Mouse (Mus musculus): ENCODE data around the gene Xpr1. TPM values are rescaled to one million over a fixed set of nuclear protein-coding genes. Genes with fewer than 3 reads are reported as not detected.

Xpr1 gene
- polyA plus RNA-seq, 1 experiment from 2014 or later = 5.3 TPM

GRCm38 (mm10) chr1:155422022-155422421 is 4.8 kb upstream of the Xpr1 start:
- Histone ChIP-seq H3K36me3 (replicated peaks; ENCODE audit: control insufficient read depth, insufficient read depth, low read depth, low read length) (no peaks in the 10 kb centered on the region), H3K27me3 (ENCODE audit: control insufficient read depth, insufficient read depth, low read length) (no peaks in the 10 kb centered on the region), H3K4me3 (ENCODE audit: low read depth, low read length) (no peak overlapping the region), H3K4me2 (ENCODE audit: low read depth, low read length) (no peak overlapping the region), H3K4me1 (ENCODE audit: control insufficient read depth, insufficient read depth, low read length) (no peaks in the 10 kb centered on the region), H3K9ac (replicated peaks; ENCODE audit: low read length) (no peak overlapping the region), H3K27ac (replicated peaks; ENCODE audit: low read depth, low read length) (no peak overlapping the region), H3K9me3 (replicated peaks; ENCODE audit: control insufficient read depth, low read length) (no peaks in the 10 kb centered on the region)
- ATAC-seq (replicated peaks; ENCODE audit: insufficient number of reproducible peaks, low FRiP score, low TSS enrichment, low read depth) (no peak), DNase-seq (ENCODE audit: low spot score) (no peak)
- 93% methylated on average over 7 of the region's 7 CpGs for WGBS

- ATAC-seq (replicated peaks; ENCODE audit: insufficient number of reproducible peaks, low FRiP score, low TSS enrichment, low read depth) = no peak
- peak overlapping the region; percentile 78 for H3K4me2 ChIP-seq (ENCODE audit: low read depth, low read length)
- H3K9me3 ChIP-seq (replicated peaks; ENCODE audit: control insufficient read depth, low read length) = no peaks in the 10 kb centered on the region
- 5% methylated on average over 6 of the region's 6 CpGs for WGBS
- H3K4me3 ChIP-seq (ENCODE audit: low read depth, low read length) = peak overlapping the region; percentile 78
- H3K27ac ChIP-seq (replicated peaks; ENCODE audit: low read depth, low read length) = peak overlapping the region; percentile 77
- DNase-seq (ENCODE audit: low spot score) = peak; percentile 36
- H3K9ac ChIP-seq (replicated peaks; ENCODE audit: low read length) = peak overlapping the region; percentile 70
- H3K27me3 ChIP-seq (ENCODE audit: control insufficient read depth, insufficient read depth, low read length) = no peaks in the 10 kb centered on the region
- no peaks in the 10 kb centered on the region for H3K36me3 ChIP-seq (replicated peaks; ENCODE audit: control insufficient read depth, insufficient read depth, low read depth, low read length)
- no peaks in the 10 kb centered on the region for H3K4me1 ChIP-seq (ENCODE audit: control insufficient read depth, insufficient read depth, low read length)
Observed at GRCm38 (mm10) chr1:155416147-155416700, 991 bp downstream of the Xpr1 start.

- ATAC-seq (replicated peaks; ENCODE audit: insufficient number of reproducible peaks, low FRiP score, low TSS enrichment, low read depth) (no peak), DNase-seq (ENCODE audit: low spot score) (no peak)
- Histone ChIP-seq H3K27me3 (ENCODE audit: control insufficient read depth, insufficient read depth, low read length) (no peaks in the 10 kb centered on the region), H3K9ac (replicated peaks; ENCODE audit: low read length) (no peak overlapping the region), H3K4me1 (ENCODE audit: control insufficient read depth, insufficient read depth, low read length) (no peaks in the 10 kb centered on the region), H3K4me3 (ENCODE audit: low read depth, low read length) (no peak overlapping the region), H3K27ac (replicated peaks; ENCODE audit: low read depth, low read length) (no peak overlapping the region), H3K36me3 (replicated peaks; ENCODE audit: control insufficient read depth, insufficient read depth, low read depth, low read length) (no peaks in the 10 kb centered on the region), H3K4me2 (ENCODE audit: low read depth, low read length) (no peak overlapping the region), H3K9me3 (replicated peaks; ENCODE audit: control insufficient read depth, low read length) (no peaks in the 10 kb centered on the region)
- 80% methylated on average over 4 of the region's 4 CpGs for whole genome bisulfite sequencing
Observed at GRCm38 (mm10) chr1:155415421-155415820, 1.8 kb downstream of the Xpr1 start.

- no peak overlapping the region for H3K4me3 ChIP-seq (ENCODE audit: low read depth, low read length)
- H3K36me3 ChIP-seq (replicated peaks; ENCODE audit: control insufficient read depth, insufficient read depth, low read depth, low read length) = no peaks in the 10 kb centered on the region
- H3K4me2 ChIP-seq (ENCODE audit: low read depth, low read length) = no peak overlapping the region
- H3K4me1 ChIP-seq (ENCODE audit: control insufficient read depth, insufficient read depth, low read length) = no peaks in the 10 kb centered on the region
- no peak for ATAC-seq (replicated peaks; ENCODE audit: insufficient number of reproducible peaks, low FRiP score, low TSS enrichment, low read depth)
- DNase-seq (ENCODE audit: low spot score) = no peak
- H3K9ac ChIP-seq (replicated peaks; ENCODE audit: low read length) = no peak overlapping the region
- no peaks in the 10 kb centered on the region for H3K27me3 ChIP-seq (ENCODE audit: control insufficient read depth, insufficient read depth, low read length)
- no peak overlapping the region for H3K27ac ChIP-seq (replicated peaks; ENCODE audit: low read depth, low read length)
- H3K9me3 ChIP-seq (replicated peaks; ENCODE audit: control insufficient read depth, low read length) = no peaks in the 10 kb centered on the region
- WGBS = 90% methylated on average over 2 of the region's 2 CpGs
Observed at GRCm38 (mm10) chr1:155412705-155413104, 4.5 kb downstream of the Xpr1 start.

- WGBS = 82% methylated on average over 2 of the region's 2 CpGs
- no peak for ATAC-seq (replicated peaks; ENCODE audit: insufficient number of reproducible peaks, low FRiP score, low TSS enrichment, low read depth)
Observed at GRCm38 (mm10) chr1:155408577-155408966, 8.6 kb downstream of the Xpr1 start.

GRCm38 (mm10) chr1:155407697-155408576 is 9.3 kb downstream of the Xpr1 start:
- Histone ChIP-seq H3K4me3 (ENCODE audit: low read depth, low read length) (no peak overlapping the region), H3K36me3 (replicated peaks; ENCODE audit: control insufficient read depth, insufficient read depth, low read depth, low read length) (no peaks in the 10 kb centered on the region), H3K27me3 (ENCODE audit: control insufficient read depth, insufficient read depth, low read length) (no peaks in the 10 kb centered on the region), H3K27ac (replicated peaks; ENCODE audit: low read depth, low read length) (no peak overlapping the region), H3K4me1 (ENCODE audit: control insufficient read depth, insufficient read depth, low read length) (no peaks in the 10 kb centered on the region), H3K9me3 (replicated peaks; ENCODE audit: control insufficient read depth, low read length) (no peaks in the 10 kb centered on the region), H3K9ac (replicated peaks; ENCODE audit: low read length) (no peak overlapping the region), H3K4me2 (ENCODE audit: low read depth, low read length) (no peak overlapping the region)
- DNase-seq (ENCODE audit: low spot score) (no peak), ATAC-seq (replicated peaks; ENCODE audit: insufficient number of reproducible peaks, low FRiP score, low TSS enrichment, low read depth) (no peak)
- WGBS = 91% methylated on average over 11 of the region's 11 CpGs

More at GRCm38 (mm10) chr1:155408577-155408966, 8.6 kb downstream of the Xpr1 start:
- H3K27ac ChIP-seq (replicated peaks; ENCODE audit: low read depth, low read length) = no peak overlapping the region
- H3K36me3 ChIP-seq (replicated peaks; ENCODE audit: control insufficient read depth, insufficient read depth, low read depth, low read length) = no peaks in the 10 kb centered on the region
- H3K9me3 ChIP-seq (replicated peaks; ENCODE audit: control insufficient read depth, low read length) = no peaks in the 10 kb centered on the region
- no peaks in the 10 kb centered on the region for H3K27me3 ChIP-seq (ENCODE audit: control insufficient read depth, insufficient read depth, low read length)
- H3K4me3 ChIP-seq (ENCODE audit: low read depth, low read length) = no peak overlapping the region
- DNase-seq (ENCODE audit: low spot score) = no peak
- H3K9ac ChIP-seq (replicated peaks; ENCODE audit: low read length) = no peak overlapping the region
- H3K4me2 ChIP-seq (ENCODE audit: low read depth, low read length) = no peak overlapping the region
- no peaks in the 10 kb centered on the region for H3K4me1 ChIP-seq (ENCODE audit: control insufficient read depth, insufficient read depth, low read length)

- Histone ChIP-seq H3K27me3 (ENCODE audit: control insufficient read depth, insufficient read depth, low read length) (no peaks in the 10 kb centered on the region), H3K4me1 (ENCODE audit: control insufficient read depth, insufficient read depth, low read length) (no peaks in the 10 kb centered on the region), H3K4me3 (ENCODE audit: low read depth, low read length) (no peak overlapping the region), H3K36me3 (replicated peaks; ENCODE audit: control insufficient read depth, insufficient read depth, low read depth, low read length) (no peaks in the 10 kb centered on the region), H3K4me2 (ENCODE audit: low read depth, low read length) (no peak overlapping the region), H3K9ac (replicated peaks; ENCODE audit: low read length) (no peak overlapping the region), H3K27ac (replicated peaks; ENCODE audit: low read depth, low read length) (no peak overlapping the region), H3K9me3 (replicated peaks; ENCODE audit: control insufficient read depth, low read length) (no peaks in the 10 kb centered on the region)
- 91% methylated on average over 4 of the region's 4 CpGs for WGBS
- ATAC-seq (replicated peaks; ENCODE audit: insufficient number of reproducible peaks, low FRiP score, low TSS enrichment, low read depth) (no peak), DNase-seq (ENCODE audit: low spot score) (no peak)
Observed at GRCm38 (mm10) chr1:155400056-155400455, 17.2 kb downstream of the Xpr1 start.

GRCm38 (mm10) chr1:155394829-155395228 is 22.4 kb downstream of the Xpr1 start:
- Histone ChIP-seq H3K27me3 (ENCODE audit: control insufficient read depth, insufficient read depth, low read length) (no peaks in the 10 kb centered on the region), H3K4me3 (ENCODE audit: low read depth, low read length) (no peak overlapping the region), H3K36me3 (replicated peaks; ENCODE audit: control insufficient read depth, insufficient read depth, low read depth, low read length) (no peaks in the 10 kb centered on the region), H3K9me3 (replicated peaks; ENCODE audit: control insufficient read depth, low read length) (no peaks in the 10 kb centered on the region), H3K27ac (replicated peaks; ENCODE audit: low read depth, low read length) (no peak overlapping the region), H3K4me2 (ENCODE audit: low read depth, low read length) (no peak overlapping the region), H3K4me1 (ENCODE audit: control insufficient read depth, insufficient read depth, low read length) (no peaks in the 10 kb centered on the region), H3K9ac (replicated peaks; ENCODE audit: low read length) (no peak overlapping the region)
- 88% methylated on average over 6 of the region's 6 CpGs for WGBS
- DNase-seq (ENCODE audit: low spot score) (no peak), ATAC-seq (replicated peaks; ENCODE audit: insufficient number of reproducible peaks, low FRiP score, low TSS enrichment, low read depth) (no peak)

Data from embryonic facial prominence, embryonic 11.5 days (tissue).